Comparison of ENCODE assay signal across 8 mouse cellular contexts in the genomic region with DNA sequence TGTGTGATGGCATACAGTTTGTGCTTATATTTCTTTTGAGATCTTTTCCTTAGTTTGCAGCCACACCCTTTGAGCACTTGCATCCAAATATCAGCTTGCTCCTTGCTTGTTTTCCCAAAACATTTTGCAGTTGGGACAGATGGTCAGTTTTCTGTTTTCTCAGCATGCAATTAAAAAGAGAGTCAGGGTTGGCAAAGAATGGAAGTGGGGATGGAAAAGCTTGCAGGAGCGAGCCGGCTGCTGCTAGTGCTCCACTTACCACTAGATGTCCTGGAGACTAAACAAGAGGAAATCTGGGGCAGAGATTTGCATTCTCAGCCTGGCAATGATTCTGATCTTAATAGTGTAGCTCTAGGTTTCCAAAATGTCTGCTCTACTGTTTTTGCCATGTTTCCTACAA.
A peak's percentile ranks its signal among the peaks of the same experiment; 100 is the strongest.
DNase-seq lines count a peak whose midpoint lies in the region; ATAC-seq lines count a peak whose summit lies in the region.
"Had no signal": no experiment of that assay in that cellular context is flagged by ENCODE, and none has a peak within 500 bp of the region (broad histone marks: within the 10 kb centered on the region; RNA-seq: fewer than 3 reads in every experiment).

No protein-coding gene starts in this region.

- ATAC-seq in cerebellum, adult (ENCODE audit: insufficient number of reproducible peaks, low FRiP score, low TSS enrichment): peak; percentile 75
- ATAC-seq in embryonic facial prominence, embryonic 14.5 days (ENCODE audit: low read depth): no peak

- no peak overlapping the region for H3K4me3 ChIP-seq in embryonic facial prominence, embryonic 14.5 days (ENCODE audit: low read depth, low read length)
- H3K4me3 ChIP-seq: neural tube, embryonic 12.5 days had no signal

- no peak overlapping the region for H3K9ac ChIP-seq in embryonic facial prominence, embryonic 14.5 days (ENCODE audit: low read depth, low read length)
- H3K9ac ChIP-seq: neural tube, embryonic 12.5 days had no signal

- WGBS in embryonic facial prominence, embryonic 14.5 days: 7% methylated on average over 2 of the region's 2 CpGs

- DNase-seq in left cerebral cortex, adult 18-20 months (ENCODE audit: low spot score in 2 of 2): peak; percentile 20 to 28
- no peak for DNase-seq in left cerebral cortex, adult 11 months (ENCODE audit: low spot score)
- DNase-seq in embryonic facial prominence, embryonic 14.5 days (ENCODE audit: low spot score): peak; percentile 43
- peak; percentile 21 for DNase-seq in right cerebral cortex, adult 18-20 months
- DNase-seq in adrenal gland, postnatal 36 days: no peak
- no peak for DNase-seq in spleen, postnatal 36 days (ENCODE audit: low spot score in 2 of 2)

- no peak overlapping the region for H3K4me2 ChIP-seq in embryonic facial prominence, embryonic 14.5 days (ENCODE audit: low read depth, low read length)
- H3K4me2 ChIP-seq: neural tube, embryonic 12.5 days had no signal

- H3K4me1 ChIP-seq in embryonic facial prominence, embryonic 14.5 days (ENCODE audit: control insufficient read depth, insufficient read depth, low read length): no peaks in the 10 kb centered on the region
- H3K4me1 ChIP-seq: neural tube, embryonic 12.5 days had no signal

- H3K27me3 ChIP-seq in embryonic facial prominence, embryonic 14.5 days (replicated peaks; ENCODE audit: control insufficient read depth, insufficient read depth, low read length): no peaks in the 10 kb centered on the region
- H3K27me3 ChIP-seq: neural tube, embryonic 12.5 days had no signal

- no peak overlapping the region for H3K27ac ChIP-seq in embryonic facial prominence, embryonic 14.5 days (replicated peaks; ENCODE audit: low read depth, low read length)
- H3K27ac ChIP-seq: neural tube, embryonic 12.5 days had no signal

- H3K36me3 ChIP-seq in embryonic facial prominence, embryonic 14.5 days (ENCODE audit: control insufficient read depth, insufficient read depth, low read length): no peaks in the 10 kb centered on the region
- H3K36me3 ChIP-seq: neural tube, embryonic 12.5 days had no signal

- H3K9me3 ChIP-seq in embryonic facial prominence, embryonic 14.5 days (ENCODE audit: control insufficient read depth, low read length): peaks cover 5% of the 10 kb centered on the region; the same call in 1 of the 2 replicates
- H3K9me3 ChIP-seq: neural tube, embryonic 12.5 days had no signal

Comparison
In these comparisons a context has a peak if more than half of its experiments do, and no peak if none do; other contexts are left out.
1. DNase-seq: peak in left cerebral cortex, adult 18-20 months (2 of 2), embryonic facial prominence, embryonic 14.5 days (single experiment) and right cerebral cortex, adult 18-20 months (single experiment); none in left cerebral cortex, adult 11 months (single experiment), adrenal gland, postnatal 36 days (0 of 2) and spleen, postnatal 36 days (0 of 2).